Mouse (Mus musculus) spleen, adult 2 months (tissue): ENCODE results near the gene Slc38a9.

Experiments used
- CTCF ChIP-seq: fragments of 200-500 bp; IDR thresholded peaks from 2 replicates; pipeline ENCODE4 v1.5.1; 2011; ENCODE audit warnings: mild to moderate bottlenecking, inconsistent platforms; ENCODE audit not compliant: insufficient read depth, insufficient read length, insufficient replicate concordance; ENCODE audit errors: extremely low read depth
- POLR2A ChIP-seq: fragments of 200-500 bp; IDR thresholded peaks from 2 replicates; pipeline ENCODE4 v1.6.1; 2011; ENCODE audit warnings: low read depth, low read length, inconsistent platforms

DNA sequence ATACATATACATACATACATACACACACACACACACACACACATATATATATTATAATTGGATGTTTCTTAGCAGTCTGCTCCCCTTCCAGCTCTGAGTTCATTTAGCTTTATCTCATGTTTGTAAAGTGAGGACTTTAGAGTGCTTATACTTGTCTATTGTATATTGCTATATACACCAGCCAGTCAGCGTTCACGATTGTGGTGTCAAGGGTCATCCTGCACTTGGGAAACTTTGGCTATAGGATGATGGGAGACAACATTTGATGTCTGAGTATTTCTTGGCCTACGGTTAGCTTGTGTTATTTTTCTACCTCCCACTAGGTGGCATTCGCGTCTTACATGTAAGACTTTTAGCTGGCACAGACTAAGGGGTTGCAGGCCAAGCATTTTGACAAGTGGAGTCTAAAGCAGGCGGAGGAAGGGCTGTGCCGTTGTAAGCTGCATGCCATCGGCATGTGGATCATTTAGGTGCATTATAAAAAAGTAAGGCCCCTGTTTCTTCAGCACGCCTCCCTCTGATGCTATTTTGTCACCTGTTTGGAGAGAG lies 13.4 kb downstream of the Slc38a9 start:
- TF ChIP-seq CTCF (peak; percentile 42; the same call in 1 of the 2 replicates), POLR2A (no peak)
